Mouse (Mus musculus) ovary, adult 10 weeks (tissue): ENCODE measurements around the gene Olfr1082. TPM values are rescaled to one million over a fixed set of nuclear protein-coding genes. Genes with fewer than 3 reads are reported as not detected.

ENCODE experiments used
- polyA plus RNA-seq: library from polyadenylated mRNA; stranded (reverse); fragments of 350-450 nt; fragmentation: Illumina TruSeq; extraction: RNeasy Lipid Tissue Mini Kit (QIAGEN cat#74804); gene quantifications from one replicate; pipeline ENCODE4 v1.2.3, GENCODE M21; 2014

Gene Olfr1082
- polyA plus RNA-seq, result not detected

DNA sequence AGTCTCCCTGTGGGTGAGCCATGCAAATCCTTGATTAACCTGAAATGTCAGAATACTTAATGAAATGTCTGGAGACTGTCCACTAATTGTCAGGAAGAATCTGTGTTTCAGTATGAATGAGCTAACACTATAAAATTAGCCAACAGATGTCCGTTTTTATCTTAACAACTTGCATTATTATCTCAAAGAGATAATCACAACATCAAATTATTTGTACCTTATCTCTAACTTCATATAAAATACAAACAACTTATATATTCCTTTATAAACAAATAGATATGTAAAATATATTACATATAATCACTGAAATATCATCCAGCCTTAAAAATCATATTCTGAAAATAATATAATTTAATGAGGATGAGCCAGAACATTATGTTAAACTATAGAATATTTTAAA, at the start of gene Olfr1082:
Gene Olfr1082 (minus strand): TSS at position 101 of the 400 bp plus-strand sequence.

DNA sequence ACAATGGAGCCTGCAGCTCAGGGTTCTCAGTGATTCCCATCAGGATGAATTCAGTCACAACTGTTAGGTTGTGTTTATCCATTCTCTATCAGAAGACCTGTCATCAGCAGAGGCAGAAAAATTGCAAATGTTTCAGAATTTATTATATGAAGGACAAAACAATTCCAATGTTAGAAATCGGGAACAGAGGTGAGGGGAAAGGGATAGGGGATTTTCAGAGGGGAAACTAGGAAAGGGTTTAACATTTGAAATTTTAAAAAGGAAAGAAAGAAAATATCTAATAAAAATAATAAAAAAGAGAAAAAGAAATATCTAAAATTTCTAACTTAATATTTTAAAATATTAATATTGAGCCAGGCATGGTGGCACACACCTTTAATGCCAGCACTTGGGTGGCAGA, 40.9 kb upstream of the Olfr1082 start, which contains the start of gene Olfr1084:
Gene Olfr1084 (minus strand): TSS at position 101 of the 400 bp plus-strand sequence.

DNA sequence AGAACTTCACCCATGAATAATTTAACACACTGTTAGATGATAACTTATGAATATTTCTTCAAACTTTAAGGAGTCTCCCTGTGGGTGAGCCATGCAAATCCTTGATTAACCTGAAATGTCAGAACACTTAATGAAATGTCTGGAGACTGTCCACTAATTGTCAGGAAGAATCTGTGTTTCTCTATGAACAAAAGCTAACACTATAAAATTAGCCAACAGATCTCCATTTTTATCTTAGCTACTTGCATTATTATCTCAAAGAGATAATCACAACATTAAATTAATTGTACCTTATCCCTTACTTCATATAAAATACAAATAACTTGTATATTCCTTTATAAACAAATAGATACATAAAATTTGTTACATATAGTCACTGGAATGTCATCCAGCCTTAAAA, 40.6 kb downstream of the Olfr1082 start, which contains the start of gene Olfr1080:
Gene Olfr1080 (minus strand): TSS at position 101 of the 400 bp plus-strand sequence.

Other genes starting within 250 kb of the Olfr1082 start
- not detected for gene Olfr1055, start 248.7 kb downstream of the Olfr1082 start, polyA plus RNA-seq
- gene Olfr1056, start 236.5 kb downstream of the Olfr1082 start, polyA plus RNA-seq, result not detected
- gene Olfr1057, start 220.6 kb downstream of the Olfr1082 start, polyA plus RNA-seq, result not detected
- not detected for gene Olfr1058, start 210.4 kb downstream of the Olfr1082 start, polyA plus RNA-seq
- gene Olfr1061, start 184.9 kb downstream of the Olfr1082 start, polyA plus RNA-seq, result not detected
- gene Olfr1062, start 172.2 kb downstream of the Olfr1082 start, polyA plus RNA-seq, result not detected
- not detected for gene Olfr1065, start 148.4 kb downstream of the Olfr1082 start, polyA plus RNA-seq
- gene Olfr1066, start 142.7 kb downstream of the Olfr1082 start, polyA plus RNA-seq, result not detected
- gene Olfr228, start 111.6 kb downstream of the Olfr1082 start, polyA plus RNA-seq, result not detected
- not detected for gene Olfr1076, start 90.5 kb downstream of the Olfr1082 start, polyA plus RNA-seq
- gene Olfr1079, start 56.5 kb downstream of the Olfr1082 start, polyA plus RNA-seq, result not detected
- not detected for gene Olfr1080, start 40.7 kb downstream of the Olfr1082 start, polyA plus RNA-seq
- gene Olfr1084, start 40.8 kb upstream of the Olfr1082 start, polyA plus RNA-seq, result not detected
- not detected for gene Olfr1085, start 63.1 kb upstream of the Olfr1082 start, polyA plus RNA-seq
- not detected for gene Olfr1086, start 81.1 kb upstream of the Olfr1082 start, polyA plus RNA-seq
- not detected for gene Olfr1087, start 99.4 kb upstream of the Olfr1082 start, polyA plus RNA-seq
- gene Olfr1089, start 134.7 kb upstream of the Olfr1082 start, polyA plus RNA-seq, result not detected
- not detected for gene Olfr1090, start 160.0 kb upstream of the Olfr1082 start, polyA plus RNA-seq
- not detected for gene Olfr1093, start 183.5 kb upstream of the Olfr1082 start, polyA plus RNA-seq
- not detected for gene Olfr141, start 211.1 kb upstream of the Olfr1082 start, polyA plus RNA-seq
- gene Olfr1094, start 225.7 kb upstream of the Olfr1082 start, polyA plus RNA-seq, result not detected